Mouse (Mus musculus) frontal cortex, adult 2 months (tissue): ENCODE measurements around the gene Pomt1. TPM values are rescaled to one million over a fixed set of nuclear protein-coding genes. Genes with fewer than 3 reads are reported as not detected.

ENCODE experiments used
- DNase-seq, 2 experiments: peaks; one replicate each; pipeline ENCODE4 v3.0.0; 2022; ENCODE audit warnings: low spot score in 1 of 2; ENCODE audit errors: extremely low spot score in 1 of 2
- polyA plus RNA-seq: library from polyadenylated mRNA; depleted of rRNA; stranded (reverse); fragments of >200 nt; gene quantifications from 2 replicates; pipeline ENCODE4 v1.2.3, GENCODE M21; 2012; rRNA removed

The Pomt1 gene
- 20.4 and 21.6 TPM in 2 replicates for polyA plus RNA-seq

GRCm38 (mm10) chr2:32235886-32236759, at the start of gene Pomt1:
TSS of gene Pomt1 (plus strand) at chr2:32236590.
- peak; percentile 81 to 94 for DNase-seq

GRCm38 (mm10) chr2:32187019-32187551, 49.3 kb upstream of the Pomt1 start:
- DNase-seq: peak; percentile 75 to 92

- no peak for DNase-seq
Measured at GRCm38 (mm10) chr2:32187649-32188048, 48.7 kb upstream of the Pomt1 start.

- DNase-seq: no peak
Measured at GRCm38 (mm10) chr2:32189060-32189681, 47.2 kb upstream of the Pomt1 start.

GRCm38 (mm10) chr2:32190620-32191019, 45.8 kb upstream of the Pomt1 start:
- DNase-seq: no peak

GRCm38 (mm10) chr2:32191872-32192507, 44.4 kb upstream of the Pomt1 start:
- DNase-seq: no peak

GRCm38 (mm10) chr2:32198977-32199376, 37.4 kb upstream of the Pomt1 start:
- no peak for DNase-seq

- DNase-seq: no peak
Measured at GRCm38 (mm10) chr2:32200033-32200432, 36.4 kb upstream of the Pomt1 start.

GRCm38 (mm10) chr2:32200712-32201111, 35.7 kb upstream of the Pomt1 start:
- no peak for DNase-seq

GRCm38 (mm10) chr2:32201527-32201926, 34.9 kb upstream of the Pomt1 start:
- no peak for DNase-seq

GRCm38 (mm10) chr2:32203853-32204252, 32.5 kb upstream of the Pomt1 start:
- no peak for DNase-seq

- DNase-seq: no peak
Measured at GRCm38 (mm10) chr2:32207682-32208081, 28.7 kb upstream of the Pomt1 start.

GRCm38 (mm10) chr2:32211689-32212088, 24.7 kb upstream of the Pomt1 start:
- no peak for DNase-seq

GRCm38 (mm10) chr2:32213000-32213399, 23.4 kb upstream of the Pomt1 start:
- DNase-seq: no peak

- DNase-seq: no peak
Measured at GRCm38 (mm10) chr2:32215576-32215975, 20.8 kb upstream of the Pomt1 start.

- no peak for DNase-seq
Measured at GRCm38 (mm10) chr2:32216506-32216905, 19.9 kb upstream of the Pomt1 start.

- no peak for DNase-seq
Measured at GRCm38 (mm10) chr2:32217656-32218055, 18.7 kb upstream of the Pomt1 start.

- no peak for DNase-seq
Measured at GRCm38 (mm10) chr2:32218113-32218512, 18.3 kb upstream of the Pomt1 start.

GRCm38 (mm10) chr2:32218541-32219334, 17.7 kb upstream of the Pomt1 start:
- DNase-seq: no peak

GRCm38 (mm10) chr2:32219501-32219900, 16.9 kb upstream of the Pomt1 start:
- no peak for DNase-seq
